24 mouse cellular contexts compared by ENCODE assay signal in the genomic region with DNA sequence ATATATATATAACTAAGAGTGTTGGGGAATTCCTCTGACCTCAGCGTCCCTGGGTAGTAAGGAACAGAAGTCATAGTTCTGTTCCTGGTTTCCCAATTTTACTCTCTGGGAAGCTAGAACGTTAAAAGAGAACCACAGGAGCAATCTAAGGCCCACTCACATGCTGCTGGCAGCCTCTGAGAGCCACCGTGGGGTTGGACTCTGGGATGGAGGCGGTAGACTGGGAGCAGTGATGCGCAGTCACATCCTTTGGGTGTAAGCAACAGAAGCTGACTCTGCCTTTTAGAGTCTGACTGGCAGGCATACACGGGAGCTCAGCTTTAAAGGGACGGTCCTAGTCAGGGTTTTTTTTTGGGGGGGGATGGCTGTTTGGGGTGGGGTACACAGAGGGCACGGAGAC. TPM values are rescaled to one million over a fixed set of nuclear protein-coding genes. Genes with fewer than 3 reads are reported as not detected.
DNase-seq lines count a peak whose midpoint lies in the region; ATAC-seq lines count a peak whose summit lies in the region.
"Had no signal": no experiment of that assay in that cellular context is flagged by ENCODE, and none has a peak within 500 bp of the region (broad histone marks: within the 10 kb centered on the region; RNA-seq: fewer than 3 reads in every experiment).

No protein-coding gene starts in this region.

- intact Hi-C loops in left cerebral cortex, postnatal 4 days (cut with DNase I) = no loop called here

- no peak for DNase-seq in frontal cortex, postnatal 14 days (ENCODE audit: low spot score in 2 of 2)
- DNase-seq in left cerebral cortex, adult 18-20 months (ENCODE audit: low spot score in 2 of 2) = peak; percentile 42 to 74
- no peak for DNase-seq in left cerebral cortex, postnatal 4 days
- DNase-seq in brain, adult 2 months (ENCODE audit: low read depth, low spot score) = peak; percentile 82
- DNase-seq: adrenal gland, adult 8-10 months; adrenal gland, postnatal 14 days; adrenal gland, postnatal 36 days; B cell, adult 2 months; cerebellum, adult 11 months; cerebellum, adult 18-20 months; cerebellum, adult 8-10 months; cerebellum, adult 9-11 months; cerebellum, postnatal 14 days; cerebellum, postnatal 36 days; embryo, embryonic 11 days had no signal

- ATAC-seq in frontal cortex, adult (ENCODE audit: low TSS enrichment) = peak; percentile 79
- ATAC-seq: activated CD4-positive, CD25-positive, alpha-beta regulatory T cell, adult 4 months; CD4-positive, CD25-positive, alpha-beta regulatory T cell, adult 4 months; forebrain, embryonic 14.5 days; forebrain, embryonic 16.5 days; Patski had no signal

RNA-seq across cellular contexts. Expression of gene Crtac1, which starts 39.5 kb away (rescaled TPM):
- 10 to 100 TPM; 61.1 to 68.7 TPM for total RNA-seq in left cerebral cortex, adult 18-20 months (2021)
- total RNA-seq in left cerebral cortex, postnatal 4 days (2021) = 10 to 100 TPM; 40.9 to 53.3 TPM
- total RNA-seq: CH12.LX; common myeloid progenitor, adult 5-6 weeks; G1E had no signal

Comparison
In these comparisons a context has a peak if more than half of its experiments do, and no peak if none do; other contexts are left out.
1. DNase-seq: peak in left cerebral cortex, adult 18-20 months (2 of 2) and brain, adult 2 months (single experiment); none in frontal cortex, postnatal 14 days (0 of 2) and left cerebral cortex, postnatal 4 days (single experiment).